Mouse (Mus musculus): ENCODE results near the gene Tifa. TPM values are rescaled to one million over a fixed set of nuclear protein-coding genes. Genes with fewer than 3 reads are reported as not detected.

Gene Tifa
- polyA plus RNA-seq, 1 experiment from 2014 or later = 1.9 TPM

DNA sequence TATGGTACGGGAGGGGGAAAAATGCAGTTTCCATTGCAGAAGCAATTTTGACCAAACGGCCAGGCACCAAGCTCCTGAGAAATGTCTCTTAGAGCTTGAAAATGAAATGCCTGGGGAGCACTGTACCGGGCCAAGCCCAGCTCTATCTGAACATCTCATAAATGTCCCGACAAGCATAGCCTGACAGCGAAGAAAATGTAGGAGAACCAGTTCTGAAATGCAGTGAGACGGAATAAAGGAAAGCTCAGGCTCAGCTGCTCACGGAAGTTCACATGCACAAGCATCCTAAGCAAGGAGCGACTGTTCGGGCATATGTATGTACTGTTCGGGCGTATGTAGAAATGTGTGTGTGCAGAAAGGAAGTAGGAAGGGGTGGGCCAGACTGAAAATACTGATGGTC, 71.7 kb downstream of the Tifa start:
- H3K27me3 ChIP-seq (replicated peaks; ENCODE audit: low read depth, poor library complexity, severe bottlenecking) = no peaks in the 10 kb centered on the region
- H3K4me1 ChIP-seq = no peaks in the 10 kb centered on the region
- H3K27ac ChIP-seq (replicated peaks) = no peak overlapping the region
- no peaks in the 10 kb centered on the region for H3K9me3 ChIP-seq
- 88% methylated on average over 11 of the region's 11 CpGs for WGBS
- DNase-seq (ENCODE audit: low spot score) = no peak
- no peak overlapping the region for H3K4me3 ChIP-seq
- H3K36me3 ChIP-seq (replicated peaks) = no peaks in the 10 kb centered on the region

DNA sequence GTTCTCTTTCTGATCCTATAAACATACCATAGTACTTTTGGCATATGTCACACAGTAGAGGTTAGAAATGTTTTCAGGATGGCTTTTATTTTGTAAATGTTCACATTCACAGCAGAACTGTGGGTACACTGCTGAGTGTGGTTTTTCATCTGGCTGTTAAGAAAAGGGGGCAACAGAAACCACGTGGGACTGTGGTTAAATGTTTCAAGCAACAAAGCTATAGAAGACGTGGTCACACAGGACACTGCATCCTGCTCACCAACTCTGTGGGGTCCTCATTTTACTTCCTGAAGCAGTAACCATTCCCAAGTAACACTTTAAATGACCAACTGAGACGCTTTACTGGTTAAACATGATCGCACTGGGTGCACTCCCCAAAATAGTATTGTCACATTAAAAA, 72.9 kb downstream of the Tifa start:
- 71% methylated on average over 4 of the region's 4 CpGs for WGBS
- Histone ChIP-seq H3K4me3 (no peak overlapping the region), H3K4me1 (no peaks in the 10 kb centered on the region), H3K36me3 (replicated peaks) (no peaks in the 10 kb centered on the region), H3K9me3 (no peaks in the 10 kb centered on the region), H3K27ac (replicated peaks) (no peak overlapping the region), H3K27me3 (replicated peaks; ENCODE audit: low read depth, poor library complexity, severe bottlenecking) (no peaks in the 10 kb centered on the region)
- DNase-seq (ENCODE audit: low spot score) = no peak

DNA sequence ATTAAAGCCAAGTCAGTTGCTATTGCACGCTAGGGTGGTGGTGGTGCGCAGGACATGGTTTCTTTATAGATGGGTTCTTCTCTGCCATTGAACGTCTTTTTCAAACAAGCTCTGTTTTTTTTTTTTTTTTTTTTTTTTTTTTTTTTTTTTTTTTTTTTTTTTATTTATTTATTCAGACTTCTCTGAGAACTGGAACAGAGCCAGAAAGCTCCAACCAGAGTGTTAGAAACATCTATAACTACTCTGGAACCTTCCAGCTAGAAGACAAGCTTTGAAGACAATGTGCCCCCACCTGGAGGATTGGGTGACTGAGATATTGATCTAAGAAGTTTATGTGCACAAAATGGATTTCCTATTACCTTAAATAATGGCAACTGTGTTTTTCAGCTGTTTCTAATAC, 74.0 kb downstream of the Tifa start:
- no peaks in the 10 kb centered on the region for H3K27me3 ChIP-seq (replicated peaks; ENCODE audit: low read depth, poor library complexity, severe bottlenecking)
- 86% methylated on average over 3 of the region's 3 CpGs for WGBS

DNA sequence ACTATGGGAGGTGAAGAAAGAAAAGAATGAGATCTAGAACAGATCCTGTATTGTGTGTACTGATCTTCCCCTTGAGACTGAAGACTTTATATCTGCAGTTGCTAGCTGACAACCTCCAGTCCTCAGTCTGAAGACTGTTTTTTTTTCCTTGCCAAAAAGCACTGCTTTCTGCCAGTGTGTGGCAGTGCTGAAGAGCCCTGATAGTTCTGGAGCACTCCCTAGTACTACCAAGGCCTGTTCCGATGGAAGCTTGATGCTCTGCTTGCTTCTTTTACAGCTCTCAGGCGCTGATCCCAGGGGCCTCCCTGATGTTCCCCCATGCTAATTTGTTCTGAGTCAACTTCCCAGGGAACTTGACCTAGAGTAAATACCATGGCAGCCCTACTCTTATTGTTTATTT, 74.6 kb downstream of the Tifa start:
- 47% methylated on average over 2 of the region's 2 CpGs for WGBS
- DNase-seq (ENCODE audit: low spot score) = no peak
- Histone ChIP-seq H3K4me1 (no peaks in the 10 kb centered on the region), H3K4me3 (no peak overlapping the region), H3K27me3 (replicated peaks; ENCODE audit: low read depth, poor library complexity, severe bottlenecking) (no peaks in the 10 kb centered on the region), H3K36me3 (replicated peaks) (no peaks in the 10 kb centered on the region), H3K27ac (replicated peaks) (no peak overlapping the region), H3K9me3 (no peaks in the 10 kb centered on the region)

More for the DNA sequence above, 74.0 kb downstream of the Tifa start:
- DNase-seq (ENCODE audit: low spot score) = no peak
- Histone ChIP-seq H3K27ac (replicated peaks) (no peak overlapping the region), H3K4me3 (no peak overlapping the region), H3K4me1 (no peaks in the 10 kb centered on the region), H3K36me3 (replicated peaks) (no peaks in the 10 kb centered on the region), H3K9me3 (no peaks in the 10 kb centered on the region)

DNA sequence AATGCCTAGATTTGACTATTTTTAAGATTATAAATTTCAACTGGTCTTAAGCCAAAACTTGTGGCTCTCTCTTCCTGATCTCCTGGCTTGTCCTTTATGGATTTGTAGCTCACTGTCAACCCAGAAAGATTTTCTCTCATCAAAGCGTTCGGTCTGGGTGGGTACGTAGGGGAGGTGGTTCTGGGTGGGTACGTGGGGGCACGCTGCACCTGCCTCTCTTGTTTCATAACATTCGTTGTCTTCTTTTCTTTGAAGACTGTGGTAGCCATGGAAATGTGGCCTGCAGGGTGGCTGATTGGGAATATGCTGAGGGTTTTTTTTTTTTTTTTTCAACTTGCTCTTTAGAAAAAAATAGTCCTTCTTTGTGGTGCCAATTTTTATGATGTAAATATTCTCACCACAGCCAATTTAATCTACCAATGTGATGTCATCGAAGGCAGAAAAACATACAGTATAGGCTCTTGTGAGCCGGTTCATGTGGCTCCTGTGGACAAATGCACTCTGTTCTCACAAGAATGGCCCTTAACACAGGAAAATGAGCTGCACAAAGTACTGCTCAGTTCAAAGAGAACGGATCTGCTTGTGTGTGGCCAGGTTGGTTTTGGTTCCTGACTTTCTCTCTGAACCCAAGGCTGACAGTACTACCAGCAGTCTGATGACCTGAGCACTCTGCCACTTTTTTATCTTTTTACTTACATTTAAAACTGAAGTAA, 78.6 kb downstream of the Tifa start:
- 85% methylated on average over 9 of the region's 9 CpGs for WGBS
- H3K4me1 ChIP-seq = no peaks in the 10 kb centered on the region

DNA sequence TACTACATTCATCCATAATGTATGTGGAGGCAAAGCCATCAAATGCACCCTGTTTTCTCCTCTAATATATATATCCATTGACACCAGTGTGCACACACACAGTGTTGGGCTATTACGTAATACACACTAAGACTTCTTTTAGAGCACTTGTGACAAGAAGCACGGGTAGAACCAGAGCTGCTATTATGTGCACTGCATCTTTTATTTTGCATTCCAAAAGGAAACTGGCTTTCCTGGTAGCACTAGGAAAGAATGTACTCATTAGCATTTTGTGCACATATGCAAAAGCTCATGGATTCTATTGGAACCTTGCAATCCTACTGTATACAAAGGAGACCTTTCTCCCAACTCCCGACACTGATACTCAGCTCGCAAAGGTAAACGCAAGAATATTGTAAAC, 79.3 kb downstream of the Tifa start:
- WGBS = 82% methylated on average over 5 of the region's 5 CpGs
- Histone ChIP-seq H3K4me3 (no peak overlapping the region), H3K9me3 (no peaks in the 10 kb centered on the region), H3K27me3 (replicated peaks; ENCODE audit: low read depth, poor library complexity, severe bottlenecking) (no peaks in the 10 kb centered on the region), H3K36me3 (replicated peaks) (no peaks in the 10 kb centered on the region), H3K4me1 (no peaks in the 10 kb centered on the region), H3K27ac (replicated peaks) (no peak overlapping the region)
- no peak for DNase-seq (ENCODE audit: low spot score)

More for the DNA sequence above, 78.6 kb downstream of the Tifa start:
- H3K4me3 ChIP-seq = no peak overlapping the region
- H3K27me3 ChIP-seq (replicated peaks; ENCODE audit: low read depth, poor library complexity, severe bottlenecking) = no peaks in the 10 kb centered on the region
- H3K9me3 ChIP-seq = no peaks in the 10 kb centered on the region
- no peaks in the 10 kb centered on the region for H3K36me3 ChIP-seq (replicated peaks)
- no peak for DNase-seq (ENCODE audit: low spot score)
- no peak overlapping the region for H3K27ac ChIP-seq (replicated peaks)

DNA sequence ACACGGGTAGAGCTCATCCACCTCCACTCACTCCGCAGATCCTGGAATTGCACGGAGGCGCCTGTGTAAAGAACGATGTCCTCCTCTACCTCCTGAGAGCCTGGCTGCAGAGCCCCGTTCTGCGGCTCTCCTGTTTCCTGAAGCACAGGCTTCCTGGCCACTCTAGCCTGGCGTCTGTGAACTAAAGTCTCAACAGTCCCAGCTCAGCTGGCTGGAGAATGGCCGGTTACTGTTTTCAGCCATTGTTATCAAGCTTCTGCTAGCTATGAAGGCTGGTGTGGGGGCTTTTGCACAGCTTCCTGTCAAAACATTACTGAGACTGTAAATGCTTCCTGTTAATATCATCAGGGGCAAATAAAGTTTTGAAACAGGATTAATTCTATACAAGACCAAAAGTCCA, 82.0 kb downstream of the Tifa start:
- H3K27ac ChIP-seq (replicated peaks) = no peak overlapping the region
- H3K27me3 ChIP-seq (replicated peaks; ENCODE audit: low read depth, poor library complexity, severe bottlenecking) = no peaks in the 10 kb centered on the region
- H3K9me3 ChIP-seq = no peaks in the 10 kb centered on the region
- no peak overlapping the region for H3K4me3 ChIP-seq
- WGBS = 84% methylated on average over 9 of the region's 9 CpGs
- no peak for DNase-seq (ENCODE audit: low spot score)
- no peaks in the 10 kb centered on the region for H3K4me1 ChIP-seq
- no peaks in the 10 kb centered on the region for H3K36me3 ChIP-seq (replicated peaks)

DNA sequence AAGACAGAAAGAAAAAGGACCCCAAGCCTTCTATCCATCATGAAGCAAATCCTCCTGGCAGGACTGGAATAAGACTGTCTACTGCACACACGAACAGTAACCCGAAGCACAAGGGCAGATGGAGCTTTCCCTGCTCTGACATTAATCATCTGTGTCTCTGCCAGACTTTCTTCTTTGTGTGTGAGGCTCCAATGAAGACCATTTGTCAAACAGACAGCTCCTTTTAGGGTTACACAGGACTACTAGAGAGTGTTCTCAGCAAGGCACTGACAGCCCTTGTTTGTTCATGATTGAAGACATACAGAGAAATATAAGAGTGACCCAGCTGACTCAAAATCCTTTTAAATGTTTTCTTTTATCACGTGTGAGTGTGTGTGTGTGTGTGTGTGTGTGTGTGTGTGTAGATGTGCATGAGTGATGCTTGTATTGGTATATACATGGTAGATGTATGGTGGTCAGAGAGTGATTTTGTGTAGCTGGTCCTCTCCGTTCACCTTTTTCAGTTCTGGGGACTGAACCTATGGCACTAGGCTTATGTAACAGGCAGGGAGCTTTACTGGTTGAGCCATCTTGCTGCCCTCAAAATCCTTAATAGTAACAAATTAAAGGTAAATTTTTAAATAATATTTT, 84.8 kb downstream of the Tifa start:
- no peaks in the 10 kb centered on the region for H3K9me3 ChIP-seq
- no peaks in the 10 kb centered on the region for H3K36me3 ChIP-seq (replicated peaks)
- no peak overlapping the region for H3K4me3 ChIP-seq
- no peak overlapping the region for H3K27ac ChIP-seq (replicated peaks)
- no peaks in the 10 kb centered on the region for H3K27me3 ChIP-seq (replicated peaks; ENCODE audit: low read depth, poor library complexity, severe bottlenecking)
- WGBS = 72% methylated on average over 4 of the region's 4 CpGs
- no peak for DNase-seq (ENCODE audit: low spot score)
- no peaks in the 10 kb centered on the region for H3K4me1 ChIP-seq

DNA sequence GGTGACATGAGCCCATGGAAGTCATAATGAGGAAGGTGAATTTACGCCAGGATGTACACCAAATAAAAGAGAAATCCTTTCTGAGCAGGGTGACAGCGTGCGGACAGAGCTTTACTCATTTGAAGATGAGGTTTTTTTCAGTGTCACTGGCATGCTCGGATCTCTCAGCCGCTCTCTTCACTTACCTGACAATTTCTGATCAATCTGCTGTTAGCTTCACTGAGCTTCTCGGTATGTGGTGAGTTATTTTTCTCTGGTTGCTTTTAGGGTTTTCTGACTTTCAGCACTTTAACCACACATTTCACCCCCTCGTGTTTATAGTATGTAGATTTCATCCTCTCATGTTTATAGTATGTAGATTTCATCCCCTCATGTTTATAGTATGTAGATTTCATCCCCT, 85.5 kb downstream of the Tifa start:
- H3K9me3 ChIP-seq = no peaks in the 10 kb centered on the region
- 87% methylated on average over 7 of the region's 7 CpGs for WGBS
- no peaks in the 10 kb centered on the region for H3K36me3 ChIP-seq (replicated peaks)
- H3K27me3 ChIP-seq (replicated peaks; ENCODE audit: low read depth, poor library complexity, severe bottlenecking) = no peaks in the 10 kb centered on the region
- H3K4me1 ChIP-seq = no peaks in the 10 kb centered on the region
- H3K4me3 ChIP-seq = no peak overlapping the region
- H3K27ac ChIP-seq (replicated peaks) = no peak overlapping the region
- DNase-seq (ENCODE audit: low spot score) = no peak

DNA sequence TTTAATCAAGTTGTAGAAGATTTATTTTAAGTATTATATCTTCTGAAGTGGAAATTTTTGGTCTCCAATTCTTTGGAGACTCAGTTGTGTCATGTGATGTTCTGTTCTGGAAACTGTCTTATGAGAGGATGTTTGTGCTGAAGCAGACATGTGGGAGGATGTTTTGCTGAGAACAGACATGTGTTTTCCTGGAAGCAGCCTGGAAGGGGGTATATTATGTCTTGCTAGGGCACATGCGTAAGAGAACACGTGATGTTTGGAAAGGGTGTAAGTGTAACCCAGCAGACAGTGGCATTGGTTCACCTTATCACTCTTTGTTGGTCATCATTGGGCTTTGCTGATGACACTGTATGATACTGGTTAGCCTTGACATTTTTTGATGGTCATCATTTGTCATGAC, 85.9 kb downstream of the Tifa start:
- WGBS = 90% methylated on average over 2 of the region's 2 CpGs
- Histone ChIP-seq H3K27me3 (replicated peaks; ENCODE audit: low read depth, poor library complexity, severe bottlenecking) (no peaks in the 10 kb centered on the region), H3K4me1 (no peaks in the 10 kb centered on the region), H3K27ac (replicated peaks) (no peak overlapping the region), H3K4me3 (no peak overlapping the region), H3K9me3 (no peaks in the 10 kb centered on the region), H3K36me3 (replicated peaks) (no peaks in the 10 kb centered on the region)
- DNase-seq (ENCODE audit: low spot score) = no peak

DNA sequence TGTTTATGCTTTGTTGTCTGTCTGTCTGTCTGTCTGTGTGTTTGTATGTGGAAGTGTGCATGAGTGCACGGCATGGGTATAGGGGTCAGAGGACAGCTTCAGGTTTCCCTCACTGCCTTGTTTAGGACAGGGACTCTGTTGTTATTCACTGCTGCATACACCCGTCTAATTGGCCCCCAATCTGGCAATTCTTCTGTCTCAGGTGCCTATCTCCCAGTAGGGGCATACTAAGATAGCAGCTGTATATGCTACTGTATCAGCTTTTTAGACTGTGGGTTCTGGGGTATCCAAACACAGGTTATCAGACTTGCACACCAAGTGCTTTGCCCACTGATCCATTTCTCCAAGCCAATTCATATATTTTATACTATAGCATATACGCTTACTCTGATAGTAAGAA, 90.4 kb downstream of the Tifa start:
- H3K27me3 ChIP-seq (replicated peaks; ENCODE audit: low read depth, poor library complexity, severe bottlenecking) = no peaks in the 10 kb centered on the region
- H3K27ac ChIP-seq (replicated peaks) = no peak overlapping the region
- WGBS = 86% methylated on average over 3 of the region's 3 CpGs
- no peaks in the 10 kb centered on the region for H3K4me1 ChIP-seq
- H3K4me3 ChIP-seq = no peak overlapping the region
- no peaks in the 10 kb centered on the region for H3K9me3 ChIP-seq
- no peaks in the 10 kb centered on the region for H3K36me3 ChIP-seq (replicated peaks)
- no peak for DNase-seq (ENCODE audit: low spot score)

DNA sequence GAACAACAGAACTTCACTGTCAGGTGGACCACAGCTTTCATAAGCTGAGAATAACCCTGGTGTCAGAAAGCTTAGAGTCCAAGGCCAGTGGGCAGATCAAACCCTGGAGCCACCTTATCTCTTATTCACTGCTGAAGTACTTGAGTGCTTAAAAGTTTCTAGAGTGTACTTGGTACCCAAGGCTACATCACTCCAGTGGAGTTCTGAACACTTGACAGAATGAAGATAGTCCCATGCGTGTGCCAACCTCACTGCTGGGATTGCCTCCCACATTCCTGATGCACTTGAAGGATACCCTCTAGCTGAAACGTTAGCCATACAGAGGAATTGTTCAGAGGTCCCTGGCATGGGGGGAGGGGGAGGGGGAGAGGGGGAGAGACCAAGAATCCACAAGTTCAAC, 92.1 kb downstream of the Tifa start:
- no peak overlapping the region for H3K27ac ChIP-seq (replicated peaks)
- WGBS = 80% methylated on average over 2 of the region's 2 CpGs
- H3K9me3 ChIP-seq = no peaks in the 10 kb centered on the region
- H3K4me3 ChIP-seq = no peak overlapping the region
- no peaks in the 10 kb centered on the region for H3K4me1 ChIP-seq
- H3K36me3 ChIP-seq (replicated peaks) = no peaks in the 10 kb centered on the region
- H3K27me3 ChIP-seq (replicated peaks; ENCODE audit: low read depth, poor library complexity, severe bottlenecking) = no peaks in the 10 kb centered on the region
- DNase-seq (ENCODE audit: low spot score) = no peak

All from embryonic facial prominence, embryonic 10.5 days (tissue).